Mouse (Mus musculus): ENCODE results near the gene Gm14819.
"Not testable (repeated sequence)": the region's sequence is repeated elsewhere in the genome, so short reads cannot be mapped to it uniquely, and the experiment has no call there.

Gm14819 gene

DNA sequence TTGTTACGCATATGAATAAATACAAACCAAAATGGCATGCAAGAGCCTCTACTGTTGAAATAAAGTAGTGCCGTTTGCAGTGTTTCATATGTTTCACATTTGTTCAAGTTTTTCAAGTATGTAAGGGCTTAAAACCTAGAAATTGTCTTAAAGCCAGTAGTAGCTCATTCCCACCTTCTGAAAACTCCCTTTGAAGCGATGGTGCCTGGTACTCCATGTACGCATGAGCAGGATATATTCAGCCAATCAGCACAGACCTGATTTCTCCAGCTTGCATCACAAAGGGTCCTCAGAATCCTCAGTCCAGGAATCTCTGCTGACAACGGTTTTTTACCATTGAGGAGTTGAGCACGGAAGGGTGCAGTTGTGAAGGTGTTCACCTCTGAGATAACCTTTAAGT is at the start of gene Gm14819:
Gm14819 (plus strand) TSS at position 301 of the 400 bp plus-strand sequence.
- DNase-seq (ENCODE audit: low spot score): not testable (repeated sequence)
